Mouse (Mus musculus): Measurements from ENCODE around the gene Auts2. TPM values are rescaled to one million over a fixed set of nuclear protein-coding genes. Genes with fewer than 3 reads are reported as not detected.
A peak's percentile ranks its signal among the peaks of the same experiment; 100 is the strongest.

Gene Auts2
- polyA plus RNA-seq, 1 experiment from 2014 or later = 42.4 TPM

DNA sequence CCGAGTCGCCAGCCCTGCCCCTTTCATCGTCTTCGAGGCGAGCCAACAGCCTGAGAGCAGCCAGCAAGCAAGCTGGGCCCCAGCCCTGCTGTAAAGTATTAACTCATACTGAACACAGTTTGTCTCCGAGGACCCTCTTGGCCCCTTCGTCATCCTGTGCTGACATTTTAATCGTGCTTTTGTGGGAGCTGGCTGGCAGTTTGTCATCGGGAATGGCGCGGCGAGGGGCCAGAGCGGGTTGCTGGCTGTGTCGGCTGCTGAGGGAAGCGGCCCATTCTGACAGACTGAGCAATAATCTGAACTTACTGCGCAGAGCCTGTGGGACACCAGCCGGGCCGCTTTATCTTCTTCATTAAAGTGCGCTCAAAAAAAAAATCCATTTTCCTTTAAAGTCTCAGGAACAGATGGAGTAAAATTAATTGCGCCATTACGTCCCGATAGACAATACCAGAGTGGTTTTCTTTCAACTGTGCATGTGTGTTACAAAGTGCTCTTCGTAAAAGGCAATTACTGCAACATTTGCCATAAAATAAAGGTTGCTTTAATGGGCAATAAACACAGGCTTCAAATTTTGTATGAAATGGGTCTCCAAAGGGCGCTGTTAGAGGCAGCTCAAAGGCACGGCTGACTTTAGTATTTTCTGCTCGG lies 957.3 kb downstream of the Auts2 start:
- Histone ChIP-seq H3K27me3 (ENCODE audit: poor library complexity, severe bottlenecking) (peaks cover 100% of the 10 kb centered on the region), H3K9me3 (no peaks in the 10 kb centered on the region), H3K27ac (peak overlapping the region; percentile 64), H3K36me3 (replicated peaks) (no peaks in the 10 kb centered on the region), H3K4me1 (peaks cover 34% of the 10 kb centered on the region), H3K4me3 (peak overlapping the region; percentile 34)
- WGBS = 39% methylated on average over 26 of the region's 26 CpGs
- peak; percentile 42 for DNase-seq (ENCODE audit: extremely low spot score, low spot score)

- WGBS = 5% methylated on average over 12 of the region's 12 CpGs
- H3K4me1 ChIP-seq = peaks cover 34% of the 10 kb centered on the region
- H3K9me3 ChIP-seq = no peaks in the 10 kb centered on the region
- H3K27ac ChIP-seq = peak overlapping the region; percentile 11; the same call in 1 of the 2 replicates
- peak; percentile 49 for DNase-seq (ENCODE audit: extremely low spot score, low spot score)
- 0 out of 2 replicates have a peak overlapping the region, but pooled peaks have one; percentile 1 for H3K4me3 ChIP-seq
- peaks cover 100% of the 10 kb centered on the region for H3K27me3 ChIP-seq (ENCODE audit: poor library complexity, severe bottlenecking)
- no peaks in the 10 kb centered on the region for H3K36me3 ChIP-seq (replicated peaks)
Measured at GRCm38 (mm10) chr5:131584260-131585135, 958.6 kb downstream of the Auts2 start.

- peaks cover 100% of the 10 kb centered on the region for H3K27me3 ChIP-seq (ENCODE audit: poor library complexity, severe bottlenecking)
- H3K9me3 ChIP-seq = no peaks in the 10 kb centered on the region
- H3K27ac ChIP-seq = no peak overlapping the region
- DNase-seq (ENCODE audit: extremely low spot score, low spot score) = no peak
- peaks cover 32% of the 10 kb centered on the region for H3K4me1 ChIP-seq
- H3K36me3 ChIP-seq (replicated peaks) = no peaks in the 10 kb centered on the region
- whole genome bisulfite sequencing = 88% methylated on average over 23 of the region's 23 CpGs
- H3K4me3 ChIP-seq = no peak overlapping the region
Measured at GRCm38 (mm10) chr5:131581110-131582050, 961.8 kb downstream of the Auts2 start.

GRCm38 (mm10) chr5:131578737-131579136 lies 964.4 kb downstream of the Auts2 start:
- Histone ChIP-seq H3K36me3 (replicated peaks) (no peaks in the 10 kb centered on the region), H3K27me3 (ENCODE audit: poor library complexity, severe bottlenecking) (peaks cover 91% of the 10 kb centered on the region), H3K4me1 (peaks cover 32% of the 10 kb centered on the region), H3K27ac (no peak overlapping the region), H3K9me3 (no peaks in the 10 kb centered on the region), H3K4me3 (no peak overlapping the region)
- no peak for DNase-seq (ENCODE audit: extremely low spot score, low spot score)
- 93% methylated on average over 9 of the region's 9 CpGs for WGBS

DNA sequence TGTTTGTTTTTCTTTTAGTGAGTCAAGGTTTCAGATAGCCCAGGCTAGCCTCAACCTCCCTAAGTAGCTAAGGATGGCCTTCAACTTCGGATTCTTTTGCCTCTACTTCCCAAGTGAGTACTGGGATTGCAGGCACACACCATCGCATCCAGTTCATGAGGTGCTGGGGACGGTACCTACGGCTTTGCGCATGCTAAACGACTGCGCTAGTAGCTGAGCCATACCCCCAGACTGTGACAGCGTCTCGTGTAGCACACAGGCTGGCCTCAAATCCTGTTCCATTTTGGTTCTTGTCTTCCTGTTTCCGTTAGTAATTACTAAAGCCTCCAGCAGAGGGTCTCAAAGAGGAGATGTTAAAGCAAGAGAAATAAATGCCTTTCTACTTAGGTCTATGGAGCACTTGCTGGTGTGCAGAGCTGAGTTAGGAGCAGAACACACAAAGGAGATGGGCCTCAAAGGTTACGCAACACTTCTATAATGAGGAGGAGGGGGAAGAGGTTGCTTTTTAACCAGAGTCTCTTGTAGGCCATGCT lies 967.3 kb downstream of the Auts2 start:
- no peak overlapping the region for H3K27ac ChIP-seq
- WGBS = 71% methylated on average over 11 of the region's 11 CpGs
- H3K9me3 ChIP-seq = no peaks in the 10 kb centered on the region
- H3K4me3 ChIP-seq = no peak overlapping the region
- H3K4me1 ChIP-seq = peaks cover 33% of the 10 kb centered on the region
- H3K36me3 ChIP-seq (replicated peaks) = no peaks in the 10 kb centered on the region
- DNase-seq (ENCODE audit: extremely low spot score, low spot score) = no peak
- H3K27me3 ChIP-seq (ENCODE audit: poor library complexity, severe bottlenecking) = peaks cover 91% of the 10 kb centered on the region

GRCm38 (mm10) chr5:131575086-131575514 lies 968.0 kb downstream of the Auts2 start:
- Histone ChIP-seq H3K9me3 (no peaks in the 10 kb centered on the region), H3K27me3 (ENCODE audit: poor library complexity, severe bottlenecking) (peaks cover 91% of the 10 kb centered on the region), H3K4me3 (no peak overlapping the region), H3K27ac (peak overlapping the region; percentile 68), H3K4me1 (peaks cover 33% of the 10 kb centered on the region), H3K36me3 (replicated peaks) (no peaks in the 10 kb centered on the region)
- WGBS = 47% methylated on average over 5 of the region's 5 CpGs
- DNase-seq (ENCODE audit: extremely low spot score, low spot score) = peak; percentile 29

GRCm38 (mm10) chr5:131574469-131575085 lies 968.6 kb downstream of the Auts2 start:
- Histone ChIP-seq H3K27me3 (ENCODE audit: poor library complexity, severe bottlenecking) (peaks cover 88% of the 10 kb centered on the region), H3K4me3 (no peak overlapping the region), H3K4me1 (peaks cover 33% of the 10 kb centered on the region), H3K27ac (peak overlapping the region; percentile 68), H3K36me3 (replicated peaks) (no peaks in the 10 kb centered on the region), H3K9me3 (no peaks in the 10 kb centered on the region)
- peak; percentile 26 for DNase-seq (ENCODE audit: extremely low spot score, low spot score)
- WGBS = 67% methylated on average over 16 of the region's 16 CpGs

GRCm38 (mm10) chr5:131573296-131574177 lies 969.6 kb downstream of the Auts2 start:
- 89% methylated on average over 18 of the region's 18 CpGs for WGBS
- DNase-seq (ENCODE audit: extremely low spot score, low spot score) = no peak
- peaks cover 85% of the 10 kb centered on the region for H3K27me3 ChIP-seq (ENCODE audit: poor library complexity, severe bottlenecking)
- H3K36me3 ChIP-seq (replicated peaks) = no peaks in the 10 kb centered on the region
- no peak overlapping the region for H3K4me3 ChIP-seq
- H3K27ac ChIP-seq = peak overlapping the region; percentile 53; the same call in 1 of the 2 replicates
- peaks cover 33% of the 10 kb centered on the region for H3K4me1 ChIP-seq
- no peaks in the 10 kb centered on the region for H3K9me3 ChIP-seq

DNA sequence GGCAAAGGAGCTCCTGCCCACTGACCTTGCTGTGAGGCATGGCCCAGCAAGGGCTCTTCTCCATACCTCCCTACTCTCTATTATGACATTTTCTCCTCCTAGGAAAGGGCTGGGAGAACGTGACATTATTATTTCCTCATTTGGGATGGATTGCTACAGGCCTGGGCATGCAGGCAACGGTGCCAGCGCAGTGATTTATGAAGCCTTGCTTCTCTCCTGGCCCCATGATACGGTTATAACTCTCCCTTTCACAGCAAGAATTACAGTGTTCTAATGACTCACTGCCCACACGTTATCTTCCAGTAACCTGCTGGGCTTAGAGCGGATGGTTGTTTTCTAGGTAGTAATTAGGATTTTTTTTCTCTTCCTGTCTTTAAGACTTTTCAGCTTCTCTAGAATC lies 977.1 kb downstream of the Auts2 start:
- Histone ChIP-seq H3K27ac (no peak overlapping the region), H3K27me3 (ENCODE audit: poor library complexity, severe bottlenecking) (peaks cover 75% of the 10 kb centered on the region), H3K36me3 (replicated peaks) (no peaks in the 10 kb centered on the region), H3K4me3 (no peak overlapping the region), H3K4me1 (peaks cover 14% of the 10 kb centered on the region), H3K9me3 (no peaks in the 10 kb centered on the region)
- DNase-seq (ENCODE audit: extremely low spot score, low spot score) = no peak
- WGBS = 89% methylated on average over 6 of the region's 6 CpGs

GRCm38 (mm10) chr5:131563630-131564252 lies 979.4 kb downstream of the Auts2 start:
- Histone ChIP-seq H3K27me3 (ENCODE audit: poor library complexity, severe bottlenecking) (peaks cover 63% of the 10 kb centered on the region), H3K36me3 (replicated peaks) (no peaks in the 10 kb centered on the region), H3K27ac (no peak overlapping the region), H3K4me3 (no peak overlapping the region), H3K4me1 (peaks cover 14% of the 10 kb centered on the region), H3K9me3 (no peaks in the 10 kb centered on the region)
- DNase-seq (ENCODE audit: extremely low spot score, low spot score) = no peak
- WGBS = 81% methylated on average over 5 of the region's 5 CpGs

All from forebrain, embryonic 10.5 days (tissue).